Mouse (Mus musculus) liver, embryonic 18 days (tissue): ENCODE results near the gene Fdps. TPM values are rescaled to one million over a fixed set of nuclear protein-coding genes. Genes with fewer than 3 reads are reported as not detected.

ENCODE experiments used
- polyA plus RNA-seq: library from polyadenylated mRNA; depleted of rRNA; stranded (reverse); fragments of >200 nt; gene quantifications from 2 replicates; pipeline ENCODE4 v1.2.3, GENCODE M21; 2012; rRNA removed

The Fdps gene
- polyA plus RNA-seq = 280 and 373 TPM in 2 replicates

GRCm38 (mm10) chr3:89101812-89102494 is at the start of gene Fdps:
Fdps (minus strand) TSS chr3:89101959.

GRCm38 (mm10) chr3:89135958-89136357 is 34.2 kb upstream of the Fdps start, which contains the start of gene Pklr:
Pklr (plus strand) TSS chr3:89136142.

GRCm38 (mm10) chr3:89100811-89101210 is 948 bp downstream of the Fdps start, which contains the start of gene Gm43738:
Gm43738 (minus strand) TSS chr3:89101099.

GRCm38 (mm10) chr3:89093175-89093574 is 8.6 kb downstream of the Fdps start, which contains the start of gene Rusc1:
Rusc1 (minus strand) TSS chr3:89093311.

Other genes starting within 250 kb of the Fdps start
- 8.8 and 9.1 TPM in 2 replicates for gene Msto1, start 188.0 kb downstream of the Fdps start, polyA plus RNA-seq
- 3.3 and 3.8 TPM in 2 replicates for gene Ash1l, start 151.3 kb downstream of the Fdps start, polyA plus RNA-seq
- gene Dap3, start 150.8 kb downstream of the Fdps start, polyA plus RNA-seq = 47.8 and 48.9 TPM in 2 replicates
- gene Rusc1, start 8.6 kb downstream of the Fdps start, polyA plus RNA-seq = 3.9 and 4.8 TPM in 2 replicates
- not detected in 2 replicates for gene Gm43738, start 860 bp downstream of the Fdps start, polyA plus RNA-seq
- 90.2 and 91.0 TPM in 2 replicates for gene Pklr, start 34.2 kb upstream of the Fdps start, polyA plus RNA-seq
- 0.14 and 0.19 TPM in 2 replicates for gene Hcn3, start 58.2 kb upstream of the Fdps start, polyA plus RNA-seq
- 25.1 and 31.8 TPM in 2 replicates for gene Clk2, start 62.8 kb upstream of the Fdps start, polyA plus RNA-seq
- gene Scamp3, start 75.5 kb upstream of the Fdps start, polyA plus RNA-seq = 35.6 and 37.9 TPM in 2 replicates
- gene Fam189b, start 81.2 kb upstream of the Fdps start, polyA plus RNA-seq = 3.0 and 3.4 TPM in 2 replicates
- gene Gba, start 101.0 kb upstream of the Fdps start, polyA plus RNA-seq = 23.4 and 23.5 TPM in 2 replicates
- 2.4 and 2.5 TPM in 2 replicates for gene Thbs3, start 113.2 kb upstream of the Fdps start, polyA plus RNA-seq
- 70.3 and 70.9 TPM in 2 replicates for gene Mtx1, start 125.1 kb upstream of the Fdps start, polyA plus RNA-seq
- gene Muc1, start 127.1 kb upstream of the Fdps start, polyA plus RNA-seq = 0.36 and 0.37 TPM in 2 replicates
- gene Krtcap2, start 144.0 kb upstream of the Fdps start, polyA plus RNA-seq = 44.5 and 46.2 TPM in 2 replicates
- 0.49 and 0.55 TPM in 2 replicates for gene Trim46, start 144.3 kb upstream of the Fdps start, polyA plus RNA-seq
- gene Dpm3, start 157.4 kb upstream of the Fdps start, polyA plus RNA-seq = 129 and 153 TPM in 2 replicates
- 25.2 and 26.5 TPM in 2 replicates for gene Slc50a1, start 168.6 kb upstream of the Fdps start, polyA plus RNA-seq
- 25.1 and 26.2 TPM in 2 replicates for gene Efna1, start 179.2 kb upstream of the Fdps start, polyA plus RNA-seq
- 0.40 and 0.77 TPM in 2 replicates for gene Efna3, start 221.0 kb upstream of the Fdps start, polyA plus RNA-seq
- 0.73 and 1.3 TPM in 2 replicates for gene Efna4, start 236.1 kb upstream of the Fdps start, polyA plus RNA-seq
- 8.5 and 9.7 TPM in 2 replicates for gene Adam15, start 248.0 kb upstream of the Fdps start, polyA plus RNA-seq